Mouse (Mus musculus) small intestine, adult 2 months (tissue): ENCODE measurements at regions not wholly inside any gene's neighbourhood (a gene's known extent, or its start where the extent isn't known, plus 50 kb on each side); places are given as distances from the start of the nearest gene placed in this dataset.

ENCODE experiments used
- CTCF ChIP-seq: fragments of 200-500 bp; IDR thresholded peaks from 2 replicates; pipeline ENCODE4 v1.5.1; 2012; ENCODE audit warnings: low read depth, mild to moderate bottlenecking, control low read depth, inconsistent platforms, low read length, moderate library complexity, mixed read lengths; ENCODE audit not compliant: insufficient replicate concordance, insufficient read length; ENCODE audit errors: extremely low read depth
- POLR2A ChIP-seq: fragments of 200-500 bp; IDR thresholded peaks from 2 replicates; pipeline ENCODE4 v1.6.1; 2012; ENCODE audit warnings: low read depth, mild to moderate bottlenecking, control low read depth, inconsistent platforms, low read length, moderate library complexity

DNA sequence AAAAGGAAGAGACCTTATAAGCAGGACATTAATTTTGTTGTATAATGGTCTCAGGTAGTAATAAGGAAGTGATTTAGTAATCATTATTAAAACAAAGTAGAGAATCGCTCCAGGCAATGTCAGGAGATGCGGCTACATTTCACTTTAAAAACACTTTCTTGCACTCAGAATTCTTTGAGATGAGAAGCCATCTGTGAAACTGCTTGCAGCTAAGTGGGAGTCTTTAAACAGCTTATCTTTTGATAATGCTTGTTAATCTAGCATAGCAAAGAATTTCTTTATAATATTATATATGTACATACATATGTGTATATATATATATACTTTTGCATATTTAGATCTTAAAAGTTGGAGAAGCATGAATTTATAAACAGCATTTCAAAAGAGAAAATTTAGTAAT lies 133.1 kb upstream of the Klf6 start:
- no peak for TF ChIP-seq CTCF
- TF ChIP-seq POLR2A: no peak
